Mouse (Mus musculus) hindbrain, embryonic 14.5 days (tissue): ENCODE data around the gene Nmt1. TPM values are rescaled to one million over a fixed set of nuclear protein-coding genes. Genes with fewer than 3 reads are reported as not detected.

Experiments
- ATAC-seq: fragments of 200-750 bp; cut with Nextera tagmentation; 2 replicates; pipeline ENCODE4 v1.8.0; 2017; ENCODE audit warnings: moderate number of reproducible peaks, mild to moderate bottlenecking, moderate TSS enrichment, moderate library complexity; ENCODE audit not compliant: low FRiP score
- DNase-seq: peaks from one replicate; pipeline ENCODE4 v3.0.0-alpha.2; 2015; ENCODE audit warnings: low spot score
- H3K27ac ChIP-seq: fragments of 300-500 bp; sonication (generic); 2 replicates; pipeline ENCODE4 v1.5.1; 2014; ENCODE audit warnings: mild to moderate bottlenecking, moderate library complexity
- H3K27me3 ChIP-seq: fragments of 300-500 bp; sonication (generic); 2 replicates; pipeline ENCODE4 v1.6.1; 2014; ENCODE audit warnings: mild to moderate bottlenecking, low read length, mixed read lengths; ENCODE audit not compliant: control insufficient read depth, insufficient read depth
- H3K36me3 ChIP-seq: fragments of 300-500 bp; sonication (generic); replicated peaks from 2 replicates; pipeline ENCODE4 v1.6.1; 2014; ENCODE audit not compliant: control insufficient read depth, insufficient read depth
- H3K4me1 ChIP-seq: fragments of 300-500 bp; sonication (generic); replicated peaks from 2 replicates; pipeline ENCODE4 v1.6.1; 2014; ENCODE audit warnings: antibody characterized with exemption, low read length, mixed read lengths; ENCODE audit not compliant: control insufficient read depth, insufficient read depth
- H3K4me2 ChIP-seq: fragments of 300-500 bp; sonication (generic); replicated peaks from 2 replicates; pipeline ENCODE4 v1.6.1; 2014; ENCODE audit warnings: mild to moderate bottlenecking, moderate library complexity
- H3K4me3 ChIP-seq: fragments of 300-500 bp; sonication (generic); replicated peaks from 2 replicates; pipeline ENCODE4 v1.5.1; 2014; ENCODE audit warnings: mild to moderate bottlenecking, low read length
- H3K9ac ChIP-seq: fragments of 300-500 bp; sonication (generic); 2 replicates; pipeline ENCODE4 v1.6.1; 2014
- H3K9me3 ChIP-seq: fragments of 300-500 bp; sonication (generic); 2 replicates; pipeline ENCODE4 v1.6.1; 2016; ENCODE audit warnings: low read length; ENCODE audit not compliant: control insufficient read depth
- WGBS: fragments of 180-500 bp; shearing (Covaris S2); extraction: QIAGEN DNeasy Blood & Tissue Kit; methylation state at CpG from one replicate; pipeline ENCODE4 v1.1.7; 2014; 5-methylcytosine and 5-hydroxymethylcytosine counted together
- polyA plus RNA-seq: library from polyadenylated mRNA; unstranded; fragments of >200 nt; fragmentation: Nextera tagmentation; extraction: Ambion mirVana; gene quantifications from 2 replicates; pipeline ENCODE4 v1.2.1, GENCODE M21; 2014

Gene Nmt1
- polyA plus RNA-seq, 1 experiment from 2014 or later, result 31.8 TPM

DNA sequence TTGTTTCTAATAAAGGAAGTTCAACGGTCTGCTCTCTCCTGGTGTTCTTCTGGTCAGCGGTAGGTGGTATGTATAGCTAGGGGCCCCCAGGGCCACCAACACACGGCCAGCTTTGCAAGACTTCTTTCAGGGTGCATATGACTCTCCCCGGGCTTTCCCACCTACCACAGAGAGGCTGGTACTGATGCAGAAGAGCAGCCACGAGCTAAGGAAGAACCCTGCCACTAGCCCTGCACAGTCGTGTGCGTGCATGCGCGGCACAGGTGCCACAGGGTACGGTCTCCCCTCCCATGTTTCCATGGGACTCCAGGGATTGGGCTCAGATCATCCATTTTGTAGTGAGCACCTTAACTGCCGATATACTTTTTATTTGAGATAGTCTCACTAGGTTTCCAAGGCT is 40.9 kb downstream of the Nmt1 start:
- Histone ChIP-seq H3K4me3 (no peak overlapping the region), H3K9me3 (no peaks in the 10 kb centered on the region), H3K4me2 (no peak overlapping the region), H3K9ac (no peak overlapping the region), H3K36me3 (peaks cover 66% of the 10 kb centered on the region), H3K4me1 (no peaks in the 10 kb centered on the region), H3K27ac (no peak overlapping the region), H3K27me3 (no peaks in the 10 kb centered on the region)
- WGBS, result 92% methylated on average over 11 of the region's 11 CpGs
- no peak for DNase-seq
- ATAC-seq, result no peak

DNA sequence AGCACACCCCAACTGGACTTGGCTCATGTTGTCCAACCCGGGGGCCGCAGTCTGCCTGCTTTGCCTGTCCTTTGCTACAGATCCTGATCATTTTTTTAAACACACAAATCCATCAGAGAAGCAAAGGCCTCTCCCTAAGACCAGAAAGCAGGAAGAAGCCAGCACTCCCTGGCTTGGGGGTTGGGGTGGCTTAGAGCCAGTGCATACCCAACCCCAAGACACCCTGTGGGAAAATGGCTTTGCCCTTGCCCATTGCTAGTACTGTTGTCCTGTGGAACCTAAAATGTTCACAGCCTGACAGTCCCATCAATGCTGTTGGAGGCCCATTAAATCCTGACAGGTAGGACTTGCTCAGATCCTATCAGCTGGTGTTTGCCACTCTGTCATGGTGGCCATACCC is 41.7 kb downstream of the Nmt1 start:
- Histone ChIP-seq H3K9me3 (no peaks in the 10 kb centered on the region), H3K27ac (no peak overlapping the region), H3K4me3 (no peak overlapping the region), H3K36me3 (peaks cover 58% of the 10 kb centered on the region), H3K9ac (no peak overlapping the region), H3K4me1 (no peaks in the 10 kb centered on the region), H3K27me3 (no peaks in the 10 kb centered on the region), H3K4me2 (no peak overlapping the region)
- DNase-seq (no peak), ATAC-seq (no peak)
- WGBS, result 100% methylated on average over 2 of the region's 2 CpGs

DNA sequence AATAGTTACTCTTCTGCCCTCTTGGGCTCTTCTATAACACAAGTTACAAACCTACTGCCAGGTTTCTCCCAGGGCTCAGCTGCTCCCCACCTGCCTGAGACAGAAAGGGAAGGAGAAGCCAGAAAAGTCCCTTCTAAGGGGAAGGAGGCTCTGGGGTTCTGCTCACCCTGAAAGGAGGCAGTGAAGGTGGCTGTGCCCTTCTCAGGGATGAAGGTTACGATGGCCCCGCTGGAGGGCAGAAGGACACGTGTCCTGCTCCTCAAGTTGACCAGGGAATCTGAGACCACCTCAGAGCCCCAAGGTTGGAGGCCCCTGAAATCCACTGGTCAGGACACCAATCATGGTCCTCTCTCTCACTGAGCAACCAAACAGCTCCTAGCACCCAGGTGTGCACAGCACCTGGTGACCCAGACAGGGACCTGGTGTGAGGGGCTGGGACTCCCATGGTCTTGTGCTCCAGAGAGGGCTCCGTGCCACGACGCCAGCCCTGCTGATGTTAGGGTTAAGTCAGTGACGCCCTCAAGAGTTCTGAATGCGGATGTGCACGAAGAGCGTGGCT is 42.4 kb downstream of the Nmt1 start:
- H3K27me3 ChIP-seq, result no peaks in the 10 kb centered on the region
- no peaks in the 10 kb centered on the region for H3K4me1 ChIP-seq
- H3K9me3 ChIP-seq, result no peaks in the 10 kb centered on the region
- no peak overlapping the region for H3K9ac ChIP-seq
- H3K36me3 ChIP-seq, result peaks cover 53% of the 10 kb centered on the region
- DNase-seq (no peak), ATAC-seq (no peak)
- H3K4me2 ChIP-seq, result no peak overlapping the region
- no peak overlapping the region for H3K4me3 ChIP-seq
- no peak overlapping the region for H3K27ac ChIP-seq
- WGBS, result 90% methylated on average over 10 of the region's 10 CpGs

DNA sequence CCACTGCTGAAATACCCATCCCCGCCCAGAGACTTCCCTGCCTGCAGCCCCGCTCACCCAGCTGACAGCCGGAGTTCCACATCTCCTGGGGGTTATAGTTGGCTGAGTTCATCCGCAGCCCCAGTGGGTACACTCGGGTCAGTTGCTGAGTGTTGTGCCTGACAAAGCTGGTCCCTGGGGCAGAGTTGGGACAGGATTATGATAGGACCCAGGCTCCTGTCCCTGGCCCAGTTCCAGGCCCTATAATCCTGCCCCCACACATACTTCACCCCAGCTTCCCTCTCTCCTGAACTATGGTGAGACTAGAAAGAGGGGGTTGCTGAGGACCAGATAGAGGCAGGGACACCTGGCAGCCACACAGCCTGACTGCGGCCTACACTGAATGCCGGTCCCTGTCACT is 45.7 kb downstream of the Nmt1 start:
- H3K4me2 ChIP-seq, result no peak overlapping the region
- DNase-seq (no peak), ATAC-seq (no peak)
- WGBS, result 85% methylated on average over 7 of the region's 7 CpGs
- no peak overlapping the region for H3K4me3 ChIP-seq
- H3K36me3 ChIP-seq, result peaks cover 20% of the 10 kb centered on the region
- no peaks in the 10 kb centered on the region for H3K4me1 ChIP-seq
- H3K9ac ChIP-seq, result no peak overlapping the region
- H3K9me3 ChIP-seq, result no peaks in the 10 kb centered on the region
- no peaks in the 10 kb centered on the region for H3K27me3 ChIP-seq
- no peak overlapping the region for H3K27ac ChIP-seq

DNA sequence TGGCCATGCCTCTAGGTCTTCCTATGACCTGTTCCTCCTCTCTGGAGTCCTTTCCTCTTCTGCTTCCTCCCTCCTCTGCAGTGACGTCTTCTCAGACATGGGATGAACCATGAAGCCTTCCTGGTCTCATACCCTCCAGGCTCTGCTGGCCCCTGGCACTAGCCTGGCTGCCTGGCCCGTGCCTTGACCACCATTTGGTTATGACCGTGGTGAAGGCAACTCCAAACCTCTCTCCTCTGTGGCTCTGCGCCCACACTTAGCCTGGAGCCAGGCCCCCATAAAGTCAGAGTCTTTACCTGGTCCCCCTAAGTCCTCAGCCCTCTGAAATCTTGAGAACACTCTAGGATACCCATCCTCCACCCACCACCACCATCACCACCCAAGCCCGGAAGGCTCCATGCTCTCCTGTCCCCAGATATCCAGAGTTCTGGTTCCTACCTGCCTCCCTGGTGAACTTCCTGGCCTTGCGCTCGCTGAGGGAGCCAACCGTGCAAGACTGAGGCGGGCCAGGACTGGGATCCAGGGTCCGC is 46.2 kb downstream of the Nmt1 start:
- H3K9me3 ChIP-seq, result no peaks in the 10 kb centered on the region
- peaks cover 3% of the 10 kb centered on the region; the same call in 1 of the 2 replicates for H3K27me3 ChIP-seq
- WGBS, result 62% methylated on average over 10 of the region's 10 CpGs
- peaks cover 15% of the 10 kb centered on the region for H3K36me3 ChIP-seq
- H3K4me3 ChIP-seq, result no peak overlapping the region
- ATAC-seq, result no peak
- no peak overlapping the region for H3K27ac ChIP-seq
- H3K4me1 ChIP-seq, result no peaks in the 10 kb centered on the region
- no peak for DNase-seq
- no peak overlapping the region for H3K4me2 ChIP-seq
- H3K9ac ChIP-seq, result no peak overlapping the region

DNA sequence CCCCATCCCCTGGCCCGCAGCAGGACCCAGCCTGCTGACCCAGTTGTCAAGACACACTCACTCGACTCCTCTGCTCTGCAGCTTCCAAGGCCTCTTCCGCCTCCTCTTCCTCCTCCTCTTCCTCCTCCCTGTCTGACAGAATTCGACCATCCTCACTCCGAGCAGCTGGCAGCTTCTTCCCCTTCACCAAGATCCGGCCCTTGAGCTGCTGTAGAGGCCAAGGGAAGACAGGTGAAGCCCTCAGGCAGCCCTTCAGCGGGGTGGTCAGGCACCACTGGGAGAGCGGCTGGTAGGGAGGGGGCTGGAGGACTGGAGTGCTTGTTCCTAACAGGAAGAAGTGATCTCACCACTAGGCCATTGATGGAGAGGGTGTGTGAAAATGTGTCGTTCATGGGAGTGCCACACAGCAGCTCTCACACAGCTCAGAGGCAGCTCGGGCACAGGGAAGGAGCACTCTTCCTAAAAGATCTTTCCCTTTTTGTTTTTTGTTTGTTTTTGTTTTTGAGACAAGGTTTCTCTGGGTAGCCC is 46.9 kb downstream of the Nmt1 start:
- Histone ChIP-seq H3K4me2 (no peak overlapping the region), H3K27ac (no peak overlapping the region), H3K36me3 (peaks cover 9% of the 10 kb centered on the region; the same call in 1 of the 2 replicates), H3K4me1 (no peaks in the 10 kb centered on the region), H3K27me3 (peaks cover 10% of the 10 kb centered on the region), H3K4me3 (no peak overlapping the region), H3K9me3 (no peaks in the 10 kb centered on the region), H3K9ac (no peak overlapping the region)
- no peak for ATAC-seq
- no peak for DNase-seq
- 26% methylated on average over 10 of the region's 10 CpGs for WGBS

DNA sequence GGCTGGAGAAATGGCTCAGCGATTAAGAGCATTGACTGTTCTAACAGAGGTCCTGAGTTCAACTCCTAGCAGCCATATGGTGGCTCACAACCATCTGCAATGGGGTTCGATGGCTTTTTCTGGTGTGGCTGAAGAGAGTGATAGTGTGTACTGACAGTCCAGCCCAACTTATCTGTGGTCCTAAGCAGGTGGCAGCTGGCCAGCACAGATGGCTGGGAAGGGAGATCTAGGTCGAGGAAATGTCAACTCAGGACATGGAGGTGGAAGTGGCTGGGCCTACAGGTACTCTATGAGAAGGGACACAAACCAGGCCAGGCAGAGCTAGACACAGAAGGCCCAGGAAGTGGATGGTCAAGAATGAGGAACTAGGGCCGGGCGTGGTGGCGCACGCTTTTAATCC is 48.0 kb downstream of the Nmt1 start:
- Histone ChIP-seq H3K27ac (no peak overlapping the region), H3K9me3 (no peaks in the 10 kb centered on the region)
- WGBS, result 93% methylated on average over 7 of the region's 7 CpGs

DNA sequence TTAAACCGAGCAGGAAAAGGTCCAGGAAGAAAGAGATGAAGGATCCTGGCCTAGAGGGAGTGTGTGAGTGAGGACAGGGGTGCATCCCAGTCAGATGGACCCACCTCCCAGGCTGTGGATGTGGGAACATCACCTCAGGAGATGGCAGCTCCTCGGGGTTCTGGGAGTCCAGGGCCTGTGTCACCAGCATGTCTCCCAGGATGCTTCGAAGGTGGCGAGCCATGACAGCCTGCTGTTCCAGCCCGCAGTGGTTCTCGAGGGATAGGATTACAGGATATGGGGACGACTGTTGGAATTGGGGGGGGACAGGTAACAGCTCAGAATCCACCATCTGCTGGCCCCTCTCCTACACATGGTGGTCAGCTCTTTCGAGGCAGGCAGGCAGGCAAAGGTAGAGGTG is 48.6 kb downstream of the Nmt1 start:
- no peak overlapping the region for H3K4me3 ChIP-seq
- no peaks in the 10 kb centered on the region for H3K36me3 ChIP-seq
- H3K27ac ChIP-seq, result no peak overlapping the region
- no peak overlapping the region for H3K4me2 ChIP-seq
- DNase-seq, result no peak
- H3K4me1 ChIP-seq, result peaks cover 6% of the 10 kb centered on the region
- no peak for ATAC-seq
- peaks cover 27% of the 10 kb centered on the region for H3K27me3 ChIP-seq
- no peak overlapping the region for H3K9ac ChIP-seq
- WGBS, result 84% methylated on average over 8 of the region's 8 CpGs
- H3K9me3 ChIP-seq, result no peaks in the 10 kb centered on the region

More for the DNA sequence above, 48.0 kb downstream of the Nmt1 start:
- peaks cover 6% of the 10 kb centered on the region for H3K4me1 ChIP-seq
- no peak for ATAC-seq
- DNase-seq, result no peak
- H3K4me3 ChIP-seq, result no peak overlapping the region
- no peak overlapping the region for H3K4me2 ChIP-seq
- H3K36me3 ChIP-seq, result no peaks in the 10 kb centered on the region
- H3K27me3 ChIP-seq, result peaks cover 21% of the 10 kb centered on the region
- H3K9ac ChIP-seq, result no peak overlapping the region

DNA sequence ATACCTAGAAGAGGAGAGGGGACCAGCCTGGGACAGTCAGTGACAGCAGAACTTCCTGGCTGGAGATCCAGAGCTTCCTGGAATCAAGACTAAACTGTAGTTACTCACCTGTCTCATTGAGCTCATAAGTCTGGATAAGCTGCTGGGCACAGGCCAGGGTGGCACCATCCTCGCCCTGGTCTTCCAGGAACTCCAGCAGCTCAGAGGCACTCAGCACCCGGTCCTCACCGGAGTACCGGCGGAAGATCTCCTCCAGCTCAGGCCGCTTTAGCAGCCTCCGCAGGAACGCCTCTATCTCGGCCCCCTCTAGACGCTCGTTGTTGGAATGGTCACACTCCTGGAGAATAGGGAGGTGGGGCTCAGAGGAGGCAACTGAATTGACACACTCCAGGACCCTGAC is 50.1 kb downstream of the Nmt1 start:
- Histone ChIP-seq H3K27ac (no peak overlapping the region), H3K4me2 (no peak overlapping the region), H3K9ac (no peak overlapping the region), H3K4me1 (peaks cover 6% of the 10 kb centered on the region), H3K9me3 (no peaks in the 10 kb centered on the region), H3K27me3 (peaks cover 35% of the 10 kb centered on the region), H3K4me3 (no peak overlapping the region), H3K36me3 (no peaks in the 10 kb centered on the region)
- WGBS, result 80% methylated on average over 11 of the region's 11 CpGs
- DNase-seq (no peak), ATAC-seq (no peak)
